In genomic region chr10:42887040-42887439, GRCm38 (mm10) we compare ENCODE assay signal across 19 mouse cellular contexts. TPM values are rescaled to one million over a fixed set of nuclear protein-coding genes. Genes with fewer than 3 reads are reported as not detected.
DNase-seq lines count a peak whose midpoint lies in the region; ATAC-seq lines count a peak whose summit lies in the region.
"Had no signal": no experiment of that assay in that cellular context is flagged by ENCODE, and none has a peak within 500 bp of the region (broad histone marks: within the 10 kb centered on the region; RNA-seq: fewer than 3 reads in every experiment).

No protein-coding gene starts in this region.

- H3K27ac ChIP-seq in heart, embryonic 10.5 days: no peak overlapping the region
- no peak overlapping the region for H3K27ac ChIP-seq in hindbrain, embryonic 14.5 days
- H3K27ac ChIP-seq: embryonic facial prominence, embryonic 13.5 days; hindbrain, embryonic 13.5 days; liver, embryonic 15.5 days; neural tube, embryonic 12.5 days had no signal

- no peaks in the 10 kb centered on the region for H3K9me3 ChIP-seq in heart, embryonic 10.5 days
- no peaks in the 10 kb centered on the region for H3K9me3 ChIP-seq in hindbrain, embryonic 14.5 days (ENCODE audit: control insufficient read depth, low read length)
- H3K9me3 ChIP-seq: embryonic facial prominence, embryonic 13.5 days; hindbrain, embryonic 13.5 days; liver, embryonic 15.5 days; neural tube, embryonic 12.5 days had no signal

- ATAC-seq in CD4-positive, CD25-positive, alpha-beta regulatory T cell, adult 4 months: peak; percentile 12
- no peak for ATAC-seq in hindbrain, embryonic 14.5 days (ENCODE audit: low FRiP score)
- ATAC-seq: lung, postnatal 0 days had no signal

- no peaks in the 10 kb centered on the region for H3K27me3 ChIP-seq in heart, embryonic 10.5 days (ENCODE audit: insufficient read depth, poor library complexity, severe bottlenecking)
- H3K27me3 ChIP-seq in hindbrain, embryonic 14.5 days (ENCODE audit: control insufficient read depth, insufficient read depth, low read length): no peaks in the 10 kb centered on the region
- H3K27me3 ChIP-seq: embryonic facial prominence, embryonic 13.5 days; liver, embryonic 15.5 days; neural tube, embryonic 12.5 days had no signal

- no peaks in the 10 kb centered on the region for H3K4me1 ChIP-seq in heart, embryonic 10.5 days
- 0 out of 2 replicates have a peak, but pooled peaks cover 3% of the 10 kb centered on the region for H3K4me1 ChIP-seq in hindbrain, embryonic 14.5 days (replicated peaks; ENCODE audit: control insufficient read depth, insufficient read depth, low read length)
- H3K4me1 ChIP-seq: liver, embryonic 15.5 days had no signal

- intact Hi-C loops in heart, postnatal 36 days (cut with DNase I): no loop called here
- intact Hi-C loops in gastrocnemius, postnatal 14 days (cut with DNase I; ENCODE audit: low total_unique reads): no loop called here

- no peak overlapping the region; the same call in 1 of the 2 replicates for H3K9ac ChIP-seq in hindbrain, embryonic 14.5 days
- H3K9ac ChIP-seq: embryonic facial prominence, embryonic 13.5 days; hindbrain, embryonic 13.5 days; liver, embryonic 15.5 days; neural tube, embryonic 12.5 days had no signal

- no peak overlapping the region for H3K4me2 ChIP-seq in hindbrain, embryonic 14.5 days (replicated peaks)
- H3K4me2 ChIP-seq: embryonic facial prominence, embryonic 13.5 days; hindbrain, embryonic 13.5 days; liver, embryonic 15.5 days; neural tube, embryonic 12.5 days had no signal

- DNase-seq in heart, embryonic 10.5 days (ENCODE audit: low spot score): peak; percentile 62
- no peak for DNase-seq in heart, postnatal 36 days
- DNase-seq in induced T-regulatory cell, adult 2 months (ENCODE audit: low read depth): peak; percentile 49
- DNase-seq in thymus, postnatal 10 days (ENCODE audit: low spot score in 2 of 2): peak; percentile 39 to 42
- no peak for DNase-seq in gastrocnemius, postnatal 14 days
- DNase-seq in hindbrain, embryonic 14.5 days (ENCODE audit: low spot score): no peak
- no peak for DNase-seq in adrenal gland, postnatal 10 days
- DNase-seq: adrenal gland, postnatal 14 days; cerebellum, adult 18-20 months; gastrocnemius, postnatal 25 days; kidney, adult 18-20 months; kidney, postnatal 10 days; layer of hippocampus, adult 9-11 months had no signal

- WGBS in heart, embryonic 10.5 days: 20% methylated on average over 6 of the region's 6 CpGs
- 7% methylated on average over 6 of the region's 6 CpGs for WGBS in hindbrain, embryonic 14.5 days

- no peaks in the 10 kb centered on the region for H3K36me3 ChIP-seq in heart, embryonic 10.5 days
- H3K36me3 ChIP-seq in hindbrain, embryonic 14.5 days (replicated peaks; ENCODE audit: control insufficient read depth, insufficient read depth): no peaks in the 10 kb centered on the region
- H3K36me3 ChIP-seq: embryonic facial prominence, embryonic 13.5 days; hindbrain, embryonic 13.5 days; liver, embryonic 15.5 days; neural tube, embryonic 12.5 days had no signal

- H3K4me3 ChIP-seq in heart, embryonic 10.5 days: 0 out of 2 replicates have a peak overlapping the region, but pooled peaks have one; percentile 24
- no peak overlapping the region for H3K4me3 ChIP-seq in hindbrain, embryonic 14.5 days (replicated peaks; ENCODE audit: low read length)
- H3K4me3 ChIP-seq: embryonic facial prominence, embryonic 13.5 days; hindbrain, embryonic 13.5 days; liver, embryonic 15.5 days; neural tube, embryonic 12.5 days had no signal

RNA-seq across cellular contexts. Expression of gene Scml4, which starts 26.9 kb away (rescaled TPM):
- 0.79 and 1.0 TPM in 2 replicates for polyA plus RNA-seq in heart, embryonic 10.5 days (2016; fragmentation: Nextera tagmentation; extraction: Ambion mirVana)
- 1 to 10 TPM; 1.3 to 1.4 TPM for total RNA-seq in heart, postnatal 36 days (2021)
- 10 to 100 TPM; 56.6 to 87.8 TPM for polyA plus RNA-seq in CD4-positive, CD25-positive, alpha-beta regulatory T cell, adult 4 months (2017; shearing (Covaris generic))
- 1 to 10 TPM; 2.0 to 2.8 TPM for total RNA-seq in gastrocnemius, postnatal 14 days (2021)
- polyA plus RNA-seq in hindbrain, embryonic 14.5 days (2014; fragmentation: Nextera tagmentation; extraction: Ambion mirVana): 9.3 and 13.3 TPM in 2 replicates
- total RNA-seq in adrenal gland, postnatal 10 days (2021): 1 to 10 TPM; 4.0 to 6.4 TPM

Comparison
In these comparisons a context has a peak if more than half of its experiments do, and no peak if none do; other contexts are left out.
1. DNase-seq: peak in heart, embryonic 10.5 days (single experiment), induced T-regulatory cell, adult 2 months (single experiment) and thymus, postnatal 10 days (2 of 2); none in heart, postnatal 36 days (0 of 2), gastrocnemius, postnatal 14 days (single experiment), hindbrain, embryonic 14.5 days (single experiment) and adrenal gland, postnatal 10 days (single experiment).